Mouse (Mus musculus) macrophage (primary cell): Measurements from ENCODE around the gene Abcc4. TPM values are rescaled to one million over a fixed set of nuclear protein-coding genes. Genes with fewer than 3 reads are reported as not detected.
"Not testable (repeated sequence)": the region's sequence is repeated elsewhere in the genome, so short reads cannot be mapped to it uniquely, and the experiment has no call there.

Experiments used
- H3K27ac ChIP-seq: fragments of 350-480 bp; formaldehyde crosslinking; 2 replicates; pipeline ENCODE4 v1.9.0; 2021
- H3K36me3 ChIP-seq: fragments of 350-480 bp; formaldehyde crosslinking; 2 replicates; pipeline ENCODE4 v1.9.0; 2021; ENCODE audit errors: inconsistent target
- H3K4me3 ChIP-seq: fragments of 350-480 bp; formaldehyde crosslinking; 2 replicates; pipeline ENCODE4 v1.9.0; 2021; ENCODE audit errors: inconsistent target
- H3K79me2 ChIP-seq: fragments of 350-480 bp; formaldehyde crosslinking; 2 replicates; pipeline ENCODE4 v1.9.0; 2021; ENCODE audit errors: inconsistent target
- WGBS: methylation state at CpG from one replicate; pipeline ENCODE4 v1.1.7; 2026; ENCODE audit warnings: inconsistent platforms; ENCODE audit not compliant: missing documents; 5-methylcytosine and 5-hydroxymethylcytosine counted together
- polyA plus RNA-seq: library from polyadenylated mRNA; stranded (reverse); fragments of 250-400 nt; gene quantifications from 3 replicates; pipeline ENCODE4 v1.2.4, GENCODE M21; 2018; ENCODE audit warnings: inconsistent platforms

The Abcc4 gene
- polyA plus RNA-seq, 1 experiment from 2014 or later: 9.2 TPM

GRCm38 (mm10) chr14:118656036-118656435 is 50.0 kb downstream of the Abcc4 start:
- Histone ChIP-seq H3K79me2 (no peaks in the 10 kb centered on the region; the same call in 1 of the 2 replicates), H3K36me3 (no peaks in the 10 kb centered on the region), H3K4me3 (no peak overlapping the region), H3K27ac (no peak overlapping the region)
- 82% methylated on average over 7 of the region's 7 CpGs for WGBS

GRCm38 (mm10) chr14:118654903-118655302 is 51.1 kb downstream of the Abcc4 start:
- Histone ChIP-seq H3K36me3 (no peaks in the 10 kb centered on the region), H3K79me2 (no peaks in the 10 kb centered on the region; the same call in 1 of the 2 replicates), H3K27ac (no peak overlapping the region), H3K4me3 (no peak overlapping the region)
- 44% methylated on average over 1 of the region's 2 CpGs for WGBS

GRCm38 (mm10) chr14:118651704-118652439 is 54.1 kb downstream of the Abcc4 start:
- Histone ChIP-seq H3K36me3 (no peaks in the 10 kb centered on the region), H3K4me3 (no peak overlapping the region), H3K79me2 (no peaks in the 10 kb centered on the region; the same call in 1 of the 2 replicates), H3K27ac (no peak overlapping the region)
- WGBS: 89% methylated on average over 20 of the region's 20 CpGs

GRCm38 (mm10) chr14:118649895-118650256 is 56.1 kb downstream of the Abcc4 start:
- Histone ChIP-seq H3K79me2 (no peaks in the 10 kb centered on the region), H3K36me3 (no peaks in the 10 kb centered on the region), H3K4me3 (no peak overlapping the region), H3K27ac (no peak overlapping the region)
- 97% methylated on average over 2 of the region's 2 CpGs for WGBS

- Histone ChIP-seq H3K79me2 (no peaks in the 10 kb centered on the region), H3K36me3 (no peaks in the 10 kb centered on the region), H3K4me3 (no peak overlapping the region), H3K27ac (no peak overlapping the region)
- 40% methylated on average over 7 of the region's 7 CpGs for WGBS
Observed at GRCm38 (mm10) chr14:118649199-118649894, 56.7 kb downstream of the Abcc4 start.

- H3K4me3 ChIP-seq, H3K79me2 ChIP-seq, H3K36me3 ChIP-seq, H3K27ac ChIP-seq: not testable (repeated sequence)
- WGBS: 97% methylated on average over 13 of the region's 13 CpGs
Observed at GRCm38 (mm10) chr14:118642940-118643591, 63.0 kb downstream of the Abcc4 start.

- no peaks in the 10 kb centered on the region for H3K36me3 ChIP-seq
- no peak overlapping the region for H3K27ac ChIP-seq
- 95% methylated on average over 8 of the region's 8 CpGs for WGBS
- H3K4me3 ChIP-seq: no peak overlapping the region
- no peaks in the 10 kb centered on the region for H3K79me2 ChIP-seq
Observed at GRCm38 (mm10) chr14:118642140-118642539, 63.9 kb downstream of the Abcc4 start.

GRCm38 (mm10) chr14:118638447-118639275 is 67.4 kb downstream of the Abcc4 start:
- Histone ChIP-seq H3K79me2 (no peaks in the 10 kb centered on the region), H3K27ac (no peak overlapping the region), H3K36me3 (no peaks in the 10 kb centered on the region), H3K4me3 (no peak overlapping the region)
- WGBS: 57% methylated on average over 25 of the region's 25 CpGs

GRCm38 (mm10) chr14:118635493-118636183 is 70.4 kb downstream of the Abcc4 start:
- no peaks in the 10 kb centered on the region for H3K36me3 ChIP-seq
- H3K79me2 ChIP-seq: no peaks in the 10 kb centered on the region
- H3K27ac ChIP-seq: no peak overlapping the region
- H3K4me3 ChIP-seq: no peak overlapping the region
- 28% methylated on average over 15 of the region's 15 CpGs for WGBS

- Histone ChIP-seq H3K36me3 (no peaks in the 10 kb centered on the region), H3K79me2 (no peaks in the 10 kb centered on the region), H3K27ac (no peak overlapping the region), H3K4me3 (no peak overlapping the region)
- WGBS: 93% methylated on average over 8 of the region's 8 CpGs
Observed at GRCm38 (mm10) chr14:118629649-118630048, 76.4 kb downstream of the Abcc4 start.

- H3K79me2 ChIP-seq: no peaks in the 10 kb centered on the region
- H3K27ac ChIP-seq: no peak overlapping the region
- WGBS: 84% methylated on average over 3 of the region's 3 CpGs
- no peak overlapping the region for H3K4me3 ChIP-seq
- H3K36me3 ChIP-seq: no peaks in the 10 kb centered on the region
Observed at GRCm38 (mm10) chr14:118621449-118621789, 84.6 kb downstream of the Abcc4 start.

GRCm38 (mm10) chr14:118620773-118621448 is 85.1 kb downstream of the Abcc4 start:
- no peaks in the 10 kb centered on the region for H3K79me2 ChIP-seq
- no peak overlapping the region for H3K4me3 ChIP-seq
- 83% methylated on average over 5 of the region's 6 CpGs for WGBS
- H3K27ac ChIP-seq: no peak overlapping the region
- no peaks in the 10 kb centered on the region for H3K36me3 ChIP-seq

- H3K4me3 ChIP-seq: no peak overlapping the region
- no peak overlapping the region for H3K27ac ChIP-seq
- no peaks in the 10 kb centered on the region for H3K36me3 ChIP-seq
- 74% methylated on average over 12 of the region's 12 CpGs for WGBS
- no peaks in the 10 kb centered on the region for H3K79me2 ChIP-seq
Observed at GRCm38 (mm10) chr14:118616698-118617311, 89.2 kb downstream of the Abcc4 start.
